Mouse (Mus musculus) lung, embryonic 14.5 days (tissue): Measurements from ENCODE around the gene Glt6d1. TPM values are rescaled to one million over a fixed set of nuclear protein-coding genes. Genes with fewer than 3 reads are reported as not detected.
A peak's percentile ranks its signal among the peaks of the same experiment; 100 is the strongest.

Source experiments
- ATAC-seq: fragments of 200-750 bp; cut with Nextera tagmentation; 2 replicates; pipeline ENCODE4 v1.8.0; 2017; ENCODE audit warnings: mild to moderate bottlenecking, moderate TSS enrichment, moderate library complexity; ENCODE audit not compliant: insufficient read depth
- DNase-seq: peaks from one replicate; pipeline ENCODE4 v3.0.0-alpha.2; 2015
- H3K27ac ChIP-seq: fragments of 300-500 bp; sonication (generic); 2 replicates; pipeline ENCODE4 v1.5.1; 2014; ENCODE audit warnings: low read depth, mild to moderate bottlenecking, moderate library complexity
- H3K27me3 ChIP-seq: fragments of 300-500 bp; sonication (generic); 2 replicates; pipeline ENCODE4 v1.6.1; 2014; ENCODE audit warnings: low read length, control low read depth; ENCODE audit not compliant: insufficient read depth
- H3K36me3 ChIP-seq: fragments of 300-500 bp; sonication (generic); 2 replicates; pipeline ENCODE4 v1.6.1; 2014; ENCODE audit warnings: control low read depth; ENCODE audit not compliant: insufficient read depth
- H3K4me1 ChIP-seq: fragments of 300-500 bp; sonication (generic); 2 replicates; pipeline ENCODE4 v1.6.1; 2014; ENCODE audit warnings: antibody characterized with exemption, control low read depth; ENCODE audit not compliant: insufficient read depth
- H3K4me2 ChIP-seq: fragments of 300-500 bp; sonication (generic); 2 replicates; pipeline ENCODE4 v1.6.1; 2014; ENCODE audit warnings: mild to moderate bottlenecking
- H3K4me3 ChIP-seq: fragments of 300-500 bp; sonication (generic); 2 replicates; pipeline ENCODE4 v1.5.1; 2014; ENCODE audit warnings: low read depth, low read length
- H3K9ac ChIP-seq: fragments of 300-500 bp; sonication (generic); 2 replicates; pipeline ENCODE4 v1.6.1; 2014
- H3K9me3 ChIP-seq: fragments of 300-500 bp; sonication (generic); 2 replicates; pipeline ENCODE4 v1.6.1; 2016; ENCODE audit warnings: low read depth, low read length, control low read depth
- CTCF ChIP-seq: IDR thresholded peaks from 2 replicates; pipeline ENCODE4 v1.5.1; 2016; ENCODE audit warnings: antibody characterized with exemption, low read depth
- WGBS: fragments of 180-500 bp; shearing (Covaris S2); extraction: QIAGEN DNeasy Blood & Tissue Kit; methylation state at CpG from one replicate; pipeline ENCODE4 v1.1.7; 2014; 5-methylcytosine and 5-hydroxymethylcytosine counted together
- polyA plus RNA-seq: library from polyadenylated mRNA; unstranded; fragments of >200 nt; fragmentation: Nextera tagmentation; extraction: Ambion mirVana; gene quantifications from 2 replicates; pipeline ENCODE4 v1.2.1, GENCODE M21; 2014

Gene Glt6d1
- polyA plus RNA-seq, 1 experiment from 2014 or later = not detected

DNA sequence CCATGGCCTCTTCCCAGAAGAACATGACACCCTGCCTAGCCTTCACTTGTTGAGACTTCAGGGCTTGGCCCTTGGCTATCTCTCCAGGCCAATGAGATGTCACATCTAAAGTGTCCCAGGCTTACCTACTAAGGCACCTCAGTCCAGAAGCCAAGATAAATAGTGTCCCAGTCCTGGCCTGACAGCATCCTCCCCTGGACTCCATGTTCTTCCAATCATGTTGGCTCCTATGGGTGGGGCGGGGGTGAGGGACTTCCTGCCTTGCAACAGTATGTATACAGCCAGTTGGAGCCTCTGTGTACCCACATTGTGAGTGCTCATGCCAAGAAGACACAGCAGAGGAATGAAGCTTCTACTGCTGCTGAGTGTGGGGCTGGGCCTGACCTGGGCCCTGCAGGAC lies 38.9 kb downstream of the Glt6d1 start, which contains the start of gene Lcn11:
Gene Lcn11, plus strand, starts transcription at position 301 of the 400 bp plus-strand sequence.
- 80% methylated on average over 1 of the region's 1 CpGs for WGBS
- H3K4me1 ChIP-seq = no peaks in the 10 kb centered on the region
- no peak within 1 kb of the TSS for H3K27ac ChIP-seq
- no peaks in the 10 kb centered on the region for H3K36me3 ChIP-seq
- ATAC-seq = no peak
- no peak for TF ChIP-seq CTCF
- no peak within 1 kb of the TSS for H3K9ac ChIP-seq
- no peak within 1 kb of the TSS for H3K4me3 ChIP-seq
- H3K4me2 ChIP-seq = no peak within 1 kb of the TSS
- no peak for DNase-seq
- no peaks in the 10 kb centered on the region for H3K27me3 ChIP-seq
- H3K9me3 ChIP-seq = no peaks in the 10 kb centered on the region

DNA sequence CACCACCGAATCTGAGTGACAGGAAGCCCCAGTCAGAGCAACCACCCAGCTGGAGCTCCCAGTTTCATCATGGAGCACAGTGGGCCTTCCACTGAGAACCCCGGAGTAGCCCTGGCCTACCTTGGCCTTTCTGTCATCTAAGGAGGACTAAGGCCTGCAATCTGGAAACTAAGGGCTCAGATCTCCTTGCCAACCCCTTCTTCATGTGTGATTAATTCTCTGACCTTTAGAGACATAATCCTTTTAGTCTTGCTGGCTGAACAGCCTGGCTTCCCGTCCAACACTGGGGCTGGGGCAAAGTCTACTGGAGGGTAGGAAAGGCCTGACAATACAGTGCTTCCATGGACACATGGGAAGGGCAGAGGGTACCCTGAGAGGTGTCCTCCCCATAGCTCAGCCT lies 39.7 kb downstream of the Glt6d1 start:
- Histone ChIP-seq H3K4me3 (no peak overlapping the region), H3K9me3 (no peaks in the 10 kb centered on the region), H3K4me1 (no peaks in the 10 kb centered on the region), H3K27ac (no peak overlapping the region), H3K36me3 (no peaks in the 10 kb centered on the region), H3K9ac (no peak overlapping the region), H3K27me3 (no peaks in the 10 kb centered on the region), H3K4me2 (no peak overlapping the region)
- WGBS = 67% methylated on average over 3 of the region's 3 CpGs
- DNase-seq = no peak
- TF ChIP-seq CTCF = no peak
- no peak for ATAC-seq

DNA sequence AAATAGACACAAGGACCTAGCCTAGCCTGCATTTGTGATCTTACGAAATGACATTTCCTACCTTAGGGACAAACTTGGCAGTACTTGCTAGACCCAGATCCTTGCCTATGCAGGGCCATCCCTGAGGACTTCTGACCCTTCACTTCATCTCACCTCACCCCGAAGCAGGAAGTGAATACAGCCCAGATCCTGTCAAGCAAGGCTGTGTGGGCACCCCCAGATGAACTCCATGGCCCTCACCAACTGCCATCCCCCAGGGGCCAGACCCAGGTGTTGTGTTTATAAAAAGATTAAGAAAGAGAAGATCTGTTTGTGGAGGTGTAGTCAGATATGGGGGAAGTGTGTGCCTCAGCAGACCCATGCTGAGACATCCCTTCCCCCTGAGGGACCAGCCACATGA lies 41.0 kb downstream of the Glt6d1 start:
- no peak overlapping the region for H3K9ac ChIP-seq
- ATAC-seq (no peak), DNase-seq (no peak)
- no peak for TF ChIP-seq CTCF
- no peaks in the 10 kb centered on the region for H3K4me1 ChIP-seq
- no peaks in the 10 kb centered on the region for H3K27me3 ChIP-seq
- no peaks in the 10 kb centered on the region for H3K36me3 ChIP-seq
- no peak overlapping the region for H3K4me3 ChIP-seq
- H3K9me3 ChIP-seq = no peaks in the 10 kb centered on the region
- H3K4me2 ChIP-seq = no peak overlapping the region
- no peak overlapping the region for H3K27ac ChIP-seq
- WGBS = 74% methylated on average over 2 of the region's 2 CpGs

DNA sequence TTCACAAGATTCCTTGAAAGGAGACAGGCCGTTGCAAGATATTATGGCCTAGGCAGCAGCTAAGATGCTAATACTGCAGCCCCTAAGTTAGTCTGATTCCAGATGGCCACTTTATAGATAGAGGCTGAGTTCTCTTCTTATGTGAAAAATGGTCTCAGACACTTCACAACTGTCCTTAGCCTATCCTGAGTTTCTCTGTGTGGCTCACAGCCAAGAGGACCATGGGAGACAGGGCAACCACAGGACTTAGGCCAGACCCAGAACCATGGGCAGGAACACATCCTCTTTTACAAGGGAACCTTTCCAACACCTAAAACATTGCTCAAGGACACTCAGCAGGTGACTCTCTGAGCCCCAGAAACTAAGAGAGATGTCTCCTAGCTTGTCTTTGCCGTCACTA lies 42.1 kb downstream of the Glt6d1 start:
- Histone ChIP-seq H3K36me3 (no peaks in the 10 kb centered on the region), H3K9ac (no peak overlapping the region), H3K4me2 (no peak overlapping the region), H3K9me3 (no peaks in the 10 kb centered on the region), H3K27me3 (no peaks in the 10 kb centered on the region), H3K4me3 (no peak overlapping the region), H3K27ac (no peak overlapping the region), H3K4me1 (no peaks in the 10 kb centered on the region)
- WGBS = 80% methylated on average over 2 of the region's 2 CpGs
- no peak for ATAC-seq
- no peak for DNase-seq
- no peak for TF ChIP-seq CTCF

DNA sequence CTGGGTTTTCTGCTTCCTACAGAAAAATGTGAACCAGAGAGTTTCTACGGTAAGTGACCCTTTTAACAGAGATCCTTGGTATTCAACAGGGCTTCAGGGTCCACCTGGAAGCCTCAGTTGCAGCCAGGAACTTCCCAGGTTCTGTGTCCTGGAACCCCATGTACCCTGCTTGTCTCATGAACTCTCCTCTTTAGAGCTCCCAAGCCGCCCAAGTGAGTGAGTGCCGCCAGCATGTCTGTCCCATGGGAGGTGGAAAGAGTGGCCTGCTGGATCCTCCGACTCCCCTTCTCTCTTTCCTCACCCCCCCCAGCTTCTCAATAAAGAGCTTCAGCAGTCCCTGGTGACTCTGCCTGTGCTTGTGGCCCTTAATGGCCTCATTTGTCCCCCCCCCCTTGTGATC lies 47.9 kb downstream of the Glt6d1 start:
- ATAC-seq (no peak), DNase-seq (no peak)
- no peak overlapping the region for H3K4me3 ChIP-seq
- H3K27ac ChIP-seq = no peak overlapping the region
- H3K4me1 ChIP-seq = no peaks in the 10 kb centered on the region
- no peaks in the 10 kb centered on the region for H3K36me3 ChIP-seq
- WGBS = 79% methylated on average over 4 of the region's 4 CpGs
- H3K9me3 ChIP-seq = no peaks in the 10 kb centered on the region
- no peak overlapping the region for H3K9ac ChIP-seq
- H3K4me2 ChIP-seq = no peak overlapping the region
- H3K27me3 ChIP-seq = no peaks in the 10 kb centered on the region
- no peak for TF ChIP-seq CTCF

DNA sequence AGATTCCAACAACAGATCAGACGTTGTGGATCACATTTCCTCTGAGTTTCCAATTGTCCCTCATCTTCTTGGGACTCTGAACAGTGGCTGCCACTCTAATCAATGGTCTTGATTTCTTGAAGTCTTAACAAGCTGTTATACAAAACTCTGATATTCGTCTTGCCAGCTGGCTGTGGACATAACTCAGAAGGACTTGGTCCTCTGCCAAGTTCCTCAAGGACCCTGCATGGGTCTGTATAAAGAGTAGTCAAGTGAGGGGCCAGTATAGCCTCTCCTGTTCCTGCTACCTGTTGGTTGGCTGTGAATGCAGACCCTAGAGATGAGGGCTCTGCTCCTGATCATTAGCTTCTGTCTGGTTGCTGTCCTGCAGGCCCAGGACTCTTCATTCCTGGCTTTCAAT lies 50.4 kb downstream of the Glt6d1 start, which contains the start of gene Lcn3:
Gene Lcn3, plus strand, starts transcription at position 301 of the 400 bp plus-strand sequence.
- no peak within 1 kb of the TSS for H3K27ac ChIP-seq
- 30% methylated on average over 2 of the region's 2 CpGs for WGBS
- no peak within 1 kb of the TSS for H3K4me2 ChIP-seq
- no peak within 1 kb of the TSS for H3K4me3 ChIP-seq
- no peaks in the 10 kb centered on the region for H3K9me3 ChIP-seq
- no peaks in the 10 kb centered on the region for H3K4me1 ChIP-seq
- no peak for TF ChIP-seq CTCF
- no peak within 1 kb of the TSS for H3K9ac ChIP-seq
- DNase-seq = peak; percentile 56
- ATAC-seq = no peak
- H3K36me3 ChIP-seq = no peaks in the 10 kb centered on the region
- no peaks in the 10 kb centered on the region for H3K27me3 ChIP-seq

DNA sequence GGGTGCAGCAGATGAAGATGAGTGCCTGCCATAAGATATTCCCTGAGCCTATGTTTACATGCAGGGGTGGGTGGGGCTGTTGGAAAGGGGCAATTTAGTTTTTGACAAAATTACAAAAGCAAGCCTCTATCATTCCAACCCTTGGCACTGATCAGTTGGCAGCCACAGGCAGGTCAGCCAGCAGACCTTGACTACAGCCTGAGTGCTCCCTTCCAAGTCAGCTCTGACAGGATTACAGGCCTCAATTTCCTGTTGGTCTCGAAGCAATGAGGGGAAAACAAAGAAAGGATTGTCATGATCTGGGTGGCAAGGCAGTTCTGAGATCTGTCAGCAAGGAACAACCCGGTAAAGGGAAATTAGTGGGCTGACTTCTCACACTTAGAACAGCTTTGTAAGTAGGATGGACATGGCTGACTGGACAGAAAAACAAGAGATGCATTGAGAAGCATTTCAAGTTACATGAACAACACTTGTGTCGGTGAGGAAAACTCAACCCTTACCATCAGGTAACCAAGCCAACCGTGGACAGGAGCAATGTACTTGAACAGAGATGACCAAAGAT lies 57.5 kb downstream of the Glt6d1 start:
- ATAC-seq = no peak
- WGBS = 68% methylated on average over 4 of the region's 4 CpGs

More for the DNA sequence above, 57.5 kb downstream of the Glt6d1 start:
- TF ChIP-seq CTCF = no peak
- Histone ChIP-seq H3K36me3 (no peaks in the 10 kb centered on the region), H3K4me1 (no peaks in the 10 kb centered on the region), H3K9me3 (no peaks in the 10 kb centered on the region), H3K27me3 (no peaks in the 10 kb centered on the region), H3K4me2 (no peak overlapping the region), H3K4me3 (no peak overlapping the region), H3K9ac (no peak overlapping the region), H3K27ac (no peak overlapping the region)
- DNase-seq = no peak
